Mouse (Mus musculus) hindbrain, embryonic 13.5 days (tissue): Measurements from ENCODE around the gene Gm6337. TPM values are rescaled to one million over a fixed set of nuclear protein-coding genes. Genes with fewer than 3 reads are reported as not detected.
"Not testable (repeated sequence)": the region's sequence is repeated elsewhere in the genome, so short reads cannot be mapped to it uniquely, and the experiment has no call there.

Experiments
- ATAC-seq: fragments of 200-750 bp; cut with Nextera tagmentation; 2 replicates; pipeline ENCODE4 v1.8.0; 2017; ENCODE audit warnings: moderate TSS enrichment; ENCODE audit not compliant: low FRiP score
- H3K27ac ChIP-seq: fragments of 300-500 bp; sonication (generic); 2 replicates; pipeline ENCODE4 v1.5.1; 2015; ENCODE audit warnings: inconsistent platforms, mild to moderate bottlenecking, moderate library complexity
- H3K27me3 ChIP-seq: fragments of 300-500 bp; sonication (generic); 2 replicates; pipeline ENCODE4 v1.6.1; 2015; ENCODE audit warnings: mild to moderate bottlenecking, inconsistent platforms
- H3K36me3 ChIP-seq: fragments of 300-500 bp; sonication (generic); 2 replicates; pipeline ENCODE4 v1.6.1; 2015; ENCODE audit warnings: mild to moderate bottlenecking, inconsistent platforms
- H3K4me1 ChIP-seq: fragments of 300-500 bp; sonication (generic); replicated peaks from 2 replicates; pipeline ENCODE4 v1.6.1; 2015; ENCODE audit warnings: inconsistent platforms
- H3K4me2 ChIP-seq: fragments of 300-500 bp; sonication (generic); 2 replicates; pipeline ENCODE4 v1.6.1; 2015; ENCODE audit warnings: inconsistent platforms, mild to moderate bottlenecking, moderate library complexity
- H3K4me3 ChIP-seq: fragments of 300-500 bp; sonication (generic); 2 replicates; pipeline ENCODE4 v1.5.1; 2015; ENCODE audit warnings: mild to moderate bottlenecking, inconsistent platforms
- H3K9ac ChIP-seq: fragments of 300-500 bp; sonication (generic); 2 replicates; pipeline ENCODE4 v1.6.1; 2015; ENCODE audit warnings: mild to moderate bottlenecking, inconsistent platforms
- H3K9me3 ChIP-seq: fragments of 300-500 bp; sonication (generic); 2 replicates; pipeline ENCODE4 v1.6.1; 2016; ENCODE audit warnings: inconsistent platforms
- WGBS: fragments of 180-500 bp; shearing (Covaris S2); methylation state at CpG from one replicate; pipeline ENCODE4 v1.1.7; 2015; 5-methylcytosine and 5-hydroxymethylcytosine counted together
- polyA plus RNA-seq: library from polyadenylated mRNA; unstranded; fragments of >200 nt; fragmentation: Nextera tagmentation; extraction: Ambion mirVana; gene quantifications from 2 replicates; pipeline ENCODE4 v1.2.1, GENCODE M21; 2015

Gm6337 gene
- polyA plus RNA-seq, result not detected in 2 replicates

- not testable (repeated sequence) for H3K36me3 ChIP-seq, H3K27me3 ChIP-seq, H3K9ac ChIP-seq, ATAC-seq, H3K4me1 ChIP-seq, H3K4me2 ChIP-seq, H3K9me3 ChIP-seq, H3K27ac ChIP-seq, H3K4me3 ChIP-seq
- 86% methylated on average over 4 of the region's 4 CpGs for WGBS
Observed at GRCm38 (mm10) chr14:6058167-6058566, at the start of gene Gm6337. TSS of gene Gm6337 (minus strand) at chr14:6058267.

- H3K36me3 ChIP-seq, H3K9me3 ChIP-seq, H3K27me3 ChIP-seq, H3K4me1 ChIP-seq, ATAC-seq, H3K27ac ChIP-seq: not testable (repeated sequence)
- 15% methylated on average over 9 of the region's 9 CpGs for WGBS
- Histone ChIP-seq H3K4me3 (peak overlapping the region; percentile 42), H3K4me2 (peak overlapping the region; percentile 50), H3K9ac (0 out of 2 replicates have a peak overlapping the region, but pooled peaks have one; percentile 60)
Observed at GRCm38 (mm10) chr14:6107500-6107899, 49.4 kb upstream of the Gm6337 start.

GRCm38 (mm10) chr14:6093842-6094241, 35.8 kb upstream of the Gm6337 start, which contains the start of gene Gm8206:
TSS of gene Gm8206 (minus strand) at chr14:6093942.
- H3K36me3 ChIP-seq, H3K4me2 ChIP-seq, H3K27me3 ChIP-seq, H3K4me3 ChIP-seq, H3K9ac ChIP-seq, ATAC-seq, H3K27ac ChIP-seq, H3K4me1 ChIP-seq, H3K9me3 ChIP-seq: not testable (repeated sequence)
- WGBS, result 82% methylated on average over 3 of the region's 3 CpGs

Other genes with a start within 250 kb of the Gm6337 start
- not detected in 2 replicates for gene Gm3424, start 227.9 kb downstream of the Gm6337 start, polyA plus RNA-seq
- gene Gm8237, start 177.9 kb downstream of the Gm6337 start, polyA plus RNA-seq, result 0.80 and 1.1 TPM in 2 replicates
- gene Gm3248, start 96.5 kb downstream of the Gm6337 start, polyA plus RNA-seq, result 2.8 and 3.3 TPM in 2 replicates
- not detected in 2 replicates for gene Gm3453, start 79.1 kb downstream of the Gm6337 start, polyA plus RNA-seq
- 2.9 and 4.1 TPM in 2 replicates for gene Gm8206, start 35.7 kb upstream of the Gm6337 start, polyA plus RNA-seq
- gene Gm3468, start 50.4 kb upstream of the Gm6337 start, polyA plus RNA-seq, result 5.2 and 5.6 TPM in 2 replicates
- gene Gm3476, start 67.5 kb upstream of the Gm6337 start, polyA plus RNA-seq, result not detected in 2 replicates
- gene Gm21560, start 161.0 kb upstream of the Gm6337 start, polyA plus RNA-seq, result not detected in 2 replicates
- 6.8 and 7.6 TPM in 2 replicates for gene Gm3411, start 229.0 kb upstream of the Gm6337 start, polyA plus RNA-seq
- not detected in 2 replicates for gene Gm21103, start 246.6 kb upstream of the Gm6337 start, polyA plus RNA-seq